Mouse (Mus musculus) layer of hippocampus, postnatal 25 days (tissue): ENCODE data around the gene Cacna1a. TPM values are rescaled to one million over a fixed set of nuclear protein-coding genes. Genes with fewer than 3 reads are reported as not detected.

Experiments
- DNase-seq, 2 experiments: peaks; one replicate each; pipeline ENCODE4 v3.0.0; 2022; ENCODE audit warnings: mixed read lengths in 2 of 2, low spot score in 1 of 2; ENCODE audit errors: extremely low spot score in 1 of 2
- total RNA-seq, 2 experiments: library from RNA; stranded (reverse); gene quantifications; 2 replicates each; pipeline ENCODE4 v1.2.3; 2021

Cacna1a gene
- total RNA-seq: 100 to 1,000 TPM; 175 to 232 TPM

- DNase-seq: no peak
Observed at GRCm38 (mm10) chr8:84388275-84388674, at the start of gene Cacna1a. Gene Cacna1a (plus strand): TSS chr8:84388440.

- no peak for DNase-seq
Observed at GRCm38 (mm10) chr8:84338493-84338892, 49.7 kb upstream of the Cacna1a start.

- DNase-seq: no peak
Observed at GRCm38 (mm10) chr8:84339320-84339719, 48.9 kb upstream of the Cacna1a start.

GRCm38 (mm10) chr8:84339867-84340266 is 48.4 kb upstream of the Cacna1a start:
- DNase-seq: no peak

- no peak for DNase-seq
Observed at GRCm38 (mm10) chr8:84340671-84341070, 47.6 kb upstream of the Cacna1a start.

- DNase-seq: no peak
Observed at GRCm38 (mm10) chr8:84345493-84345892, 42.7 kb upstream of the Cacna1a start.

- no peak for DNase-seq
Observed at GRCm38 (mm10) chr8:84346421-84346820, 41.8 kb upstream of the Cacna1a start.

- DNase-seq: no peak
Observed at GRCm38 (mm10) chr8:84349526-84349925, 38.7 kb upstream of the Cacna1a start.

- no peak for DNase-seq
Observed at GRCm38 (mm10) chr8:84350960-84351359, 37.3 kb upstream of the Cacna1a start.

GRCm38 (mm10) chr8:84356482-84356881 is 31.8 kb upstream of the Cacna1a start:
- no peak for DNase-seq

- DNase-seq: peak; percentile 70 to 82
Observed at GRCm38 (mm10) chr8:84357631-84358371, 30.4 kb upstream of the Cacna1a start.

GRCm38 (mm10) chr8:84363428-84364134 is 24.7 kb upstream of the Cacna1a start:
- peak; percentile 76 to 92 for DNase-seq

- no peak for DNase-seq
Observed at GRCm38 (mm10) chr8:84365197-84365596, 23.0 kb upstream of the Cacna1a start.

GRCm38 (mm10) chr8:84370972-84371371 is 17.3 kb upstream of the Cacna1a start:
- no peak for DNase-seq

- DNase-seq: no peak
Observed at GRCm38 (mm10) chr8:84375038-84375437, 13.2 kb upstream of the Cacna1a start.

- DNase-seq: no peak
Observed at GRCm38 (mm10) chr8:84375803-84376202, 12.4 kb upstream of the Cacna1a start.

- no peak for DNase-seq
Observed at GRCm38 (mm10) chr8:84376564-84376963, 11.7 kb upstream of the Cacna1a start.

GRCm38 (mm10) chr8:84381676-84382075 is 6.6 kb upstream of the Cacna1a start:
- no peak for DNase-seq

- no peak for DNase-seq
Observed at GRCm38 (mm10) chr8:84388773-84389172, 533 bp downstream of the Cacna1a start.

- no peak for DNase-seq
Observed at GRCm38 (mm10) chr8:84389173-84389572, 933 bp downstream of the Cacna1a start.

GRCm38 (mm10) chr8:84391611-84392010 is 3.4 kb downstream of the Cacna1a start:
- no peak for DNase-seq
